Mouse (Mus musculus) skeletal muscle tissue, adult 2 months (tissue): ENCODE measurements around the gene Gm20479.
A peak's percentile ranks its signal among the peaks of the same experiment; 100 is the strongest.

ENCODE experiments used
- DNase-seq: peaks from one replicate; pipeline ENCODE4 v3.0.0-alpha.2; 2012; ENCODE audit warnings: low read depth, low spot score

Gm20479 gene

GRCm38 (mm10) chr7:27356861-27357594 lies at the start of gene Gm20479:
Gene Gm20479 (minus strand): TSS chr7:27357419.
- DNase-seq, result no peak

GRCm38 (mm10) chr7:27406481-27406880 lies 49.3 kb upstream of the Gm20479 start:
- no peak for DNase-seq

- no peak for DNase-seq
Measured at GRCm38 (mm10) chr7:27404203-27404942, 47.2 kb upstream of the Gm20479 start.

GRCm38 (mm10) chr7:27402675-27403074 lies 45.5 kb upstream of the Gm20479 start:
- no peak for DNase-seq

- DNase-seq, result no peak
Measured at GRCm38 (mm10) chr7:27400545-27400944, 43.3 kb upstream of the Gm20479 start.

- peak; percentile 16 for DNase-seq
Measured at GRCm38 (mm10) chr7:27397048-27397949, 40.1 kb upstream of the Gm20479 start.

- DNase-seq, result no peak
Measured at GRCm38 (mm10) chr7:27396184-27397047, 39.2 kb upstream of the Gm20479 start.

- no peak for DNase-seq
Measured at GRCm38 (mm10) chr7:27395521-27396183, 38.4 kb upstream of the Gm20479 start.

- no peak for DNase-seq
Measured at GRCm38 (mm10) chr7:27391416-27391815, 34.2 kb upstream of the Gm20479 start.

GRCm38 (mm10) chr7:27389213-27389612 lies 32.0 kb upstream of the Gm20479 start:
- DNase-seq, result no peak

- no peak for DNase-seq
Measured at GRCm38 (mm10) chr7:27384731-27385130, 27.5 kb upstream of the Gm20479 start.

- no peak for DNase-seq
Measured at GRCm38 (mm10) chr7:27384134-27384533, 26.9 kb upstream of the Gm20479 start.

GRCm38 (mm10) chr7:27383233-27383632 lies 26.0 kb upstream of the Gm20479 start:
- DNase-seq, result no peak

GRCm38 (mm10) chr7:27381560-27381959 lies 24.3 kb upstream of the Gm20479 start:
- DNase-seq, result no peak

- DNase-seq, result no peak
Measured at GRCm38 (mm10) chr7:27381009-27381408, 23.8 kb upstream of the Gm20479 start.

- no peak for DNase-seq
Measured at GRCm38 (mm10) chr7:27379836-27380235, 22.6 kb upstream of the Gm20479 start.

GRCm38 (mm10) chr7:27378431-27378830 lies 21.2 kb upstream of the Gm20479 start:
- no peak for DNase-seq

GRCm38 (mm10) chr7:27375274-27375673 lies 18.1 kb upstream of the Gm20479 start:
- no peak for DNase-seq

GRCm38 (mm10) chr7:27371715-27372462 lies 14.7 kb upstream of the Gm20479 start:
- DNase-seq, result no peak

- DNase-seq, result no peak
Measured at GRCm38 (mm10) chr7:27369111-27369510, 11.9 kb upstream of the Gm20479 start.
